Mouse (Mus musculus): ENCODE measurements around the gene Got1.
"Not testable (repeated sequence)": the region's sequence is repeated elsewhere in the genome, so short reads cannot be mapped to it uniquely, and the experiment has no call there.

Got1 gene

DNA sequence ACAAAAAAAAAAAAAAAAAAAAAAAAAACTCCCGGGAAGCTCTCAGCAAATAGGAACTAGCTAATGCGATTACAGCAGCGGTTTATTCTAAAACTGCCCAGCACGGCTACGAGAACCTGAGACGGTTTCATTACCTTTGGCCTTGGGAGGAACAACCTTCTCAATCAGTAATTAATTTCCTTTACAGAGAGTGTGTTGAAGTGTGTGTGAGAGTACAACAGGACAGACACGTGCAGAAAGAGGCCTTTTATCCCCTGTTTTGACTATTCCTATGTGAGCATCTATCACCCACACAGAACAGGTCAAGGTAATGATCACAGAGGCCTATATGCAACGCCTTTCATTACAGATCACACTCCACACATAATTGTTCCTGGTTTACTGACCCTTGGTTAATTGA is 3.0 kb downstream of the Got1 start:
- DNase-seq (ENCODE audit: low read depth), result no peak

DNA sequence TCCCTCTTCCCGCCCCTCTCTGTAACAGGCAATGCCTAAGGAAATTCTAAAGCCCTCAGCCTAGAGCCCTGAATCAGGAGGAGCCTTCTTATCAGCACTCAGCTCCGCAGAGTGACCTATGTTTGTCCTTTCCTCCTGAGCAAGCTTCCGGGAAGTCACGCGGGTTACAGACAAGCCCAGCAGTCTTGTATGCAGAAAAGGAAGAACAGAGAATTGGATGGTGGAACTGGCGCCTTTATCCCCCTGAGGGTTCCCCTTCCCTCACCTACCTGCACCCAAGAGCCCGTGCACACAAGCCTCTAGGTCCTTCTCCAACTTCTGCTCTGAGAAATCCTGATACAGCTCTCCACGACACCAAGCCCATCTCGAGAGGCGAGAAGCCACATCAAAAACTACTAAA is 4.0 kb downstream of the Got1 start:
- DNase-seq (ENCODE audit: low read depth), result no peak

DNA sequence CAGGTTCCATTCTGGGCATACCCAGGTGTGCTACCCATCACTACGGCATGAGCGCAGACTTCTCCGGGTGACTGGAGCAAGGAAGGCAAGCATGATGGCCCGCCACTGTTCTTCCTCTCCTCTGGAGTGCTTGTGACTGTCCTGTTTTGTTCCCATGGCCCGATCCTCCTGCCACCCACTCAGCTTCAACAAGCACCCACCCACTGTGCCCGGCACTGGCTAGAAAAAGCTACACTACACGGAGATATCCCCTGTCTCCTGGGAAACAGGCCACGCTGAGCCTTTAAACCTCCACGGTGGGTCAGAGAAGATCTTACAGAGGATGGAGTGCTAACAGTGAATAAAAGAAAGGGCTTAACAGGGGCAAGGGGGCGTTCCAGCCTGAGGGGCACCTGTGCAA is 5.2 kb downstream of the Got1 start:
- DNase-seq (ENCODE audit: low read depth), result no peak

DNA sequence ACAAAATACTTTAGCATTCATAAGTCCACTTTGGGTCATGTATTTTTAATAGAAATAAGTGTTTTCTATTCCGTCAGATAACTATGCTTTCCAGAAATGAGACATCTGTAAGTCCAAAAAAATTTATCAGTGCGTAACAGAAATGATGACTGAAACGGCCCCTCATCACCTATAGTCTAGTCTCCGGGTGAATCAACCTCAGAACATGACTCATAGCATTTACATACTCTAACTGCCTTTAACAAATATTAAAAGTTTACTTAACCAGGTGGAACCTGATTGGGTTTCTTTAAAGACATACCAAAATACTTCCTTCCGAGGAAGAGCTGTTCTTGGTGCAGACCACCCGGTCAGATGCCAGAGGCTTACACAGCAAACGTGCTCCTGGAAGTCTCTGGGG is 6.1 kb downstream of the Got1 start:
- no peak for DNase-seq (ENCODE audit: low read depth)

DNA sequence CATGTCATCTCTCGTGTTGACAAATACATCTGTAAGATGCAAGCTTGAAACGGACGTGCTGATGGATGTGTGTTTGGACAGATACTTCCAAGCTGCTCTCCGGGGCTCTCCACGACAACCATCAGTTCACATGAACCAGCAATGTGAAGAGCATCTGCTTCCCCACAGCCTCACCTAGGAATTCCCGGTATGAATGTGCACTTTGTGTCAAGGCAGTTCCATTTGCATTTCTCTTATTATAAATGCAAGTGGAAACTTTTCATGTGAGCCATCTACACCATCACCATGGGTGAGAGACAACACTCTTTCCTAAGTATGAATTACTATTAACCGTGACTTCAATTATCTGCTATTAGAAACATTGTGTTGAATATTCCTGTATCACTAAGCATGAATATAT is 6.6 kb downstream of the Got1 start:
- no peak for DNase-seq (ENCODE audit: low read depth)

DNA sequence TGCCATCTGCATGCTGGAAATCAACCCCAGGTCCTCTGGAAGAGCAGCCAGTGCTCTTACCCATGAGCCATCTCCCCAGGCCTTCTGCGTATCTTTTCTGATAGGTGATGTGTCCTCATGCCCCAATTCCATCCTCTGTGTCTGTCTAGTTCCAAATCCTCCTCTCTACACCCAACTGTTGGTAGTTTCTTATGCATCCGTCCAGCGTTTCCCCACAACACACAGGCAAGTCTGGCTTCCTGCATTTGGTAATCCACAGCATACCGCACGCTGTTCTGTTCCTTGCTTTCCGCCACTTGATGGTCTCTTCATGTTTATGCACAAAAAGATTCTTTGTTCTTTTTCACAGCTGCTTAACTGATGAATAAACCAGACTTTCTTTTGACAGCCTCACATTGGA is 7.1 kb downstream of the Got1 start:
- no peak for DNase-seq (ENCODE audit: low read depth)

DNA sequence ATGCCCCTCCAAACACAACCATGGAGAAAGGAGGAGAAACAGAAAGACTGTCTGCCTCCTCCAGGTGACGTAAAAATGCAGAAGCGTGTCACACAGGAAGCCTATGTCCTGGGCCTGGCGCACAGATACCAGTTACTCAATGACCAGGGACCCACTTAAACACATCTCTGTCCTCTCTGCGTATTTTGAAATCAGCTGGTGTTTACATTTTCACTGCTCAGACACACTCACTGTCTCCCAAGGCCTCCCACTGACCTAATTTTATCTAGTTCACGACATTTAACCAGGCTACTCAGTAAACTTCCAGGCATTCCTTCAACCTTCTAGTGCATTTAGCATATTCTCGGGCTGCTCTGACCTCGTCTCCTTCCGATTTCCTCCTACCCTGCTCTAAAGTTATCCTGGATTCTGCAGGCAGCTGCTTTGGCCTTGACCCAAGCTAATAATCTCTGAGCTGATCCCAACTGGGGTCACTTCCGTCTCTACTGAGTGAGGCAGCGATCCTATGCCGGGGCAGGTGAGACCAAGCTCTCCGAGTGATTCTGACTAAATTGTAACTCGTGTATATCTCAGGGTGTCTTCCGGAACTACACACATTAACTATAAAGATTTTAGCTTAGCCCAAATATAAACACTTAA is 7.9 kb downstream of the Got1 start:
- DNase-seq (ENCODE audit: low read depth), result no peak

DNA sequence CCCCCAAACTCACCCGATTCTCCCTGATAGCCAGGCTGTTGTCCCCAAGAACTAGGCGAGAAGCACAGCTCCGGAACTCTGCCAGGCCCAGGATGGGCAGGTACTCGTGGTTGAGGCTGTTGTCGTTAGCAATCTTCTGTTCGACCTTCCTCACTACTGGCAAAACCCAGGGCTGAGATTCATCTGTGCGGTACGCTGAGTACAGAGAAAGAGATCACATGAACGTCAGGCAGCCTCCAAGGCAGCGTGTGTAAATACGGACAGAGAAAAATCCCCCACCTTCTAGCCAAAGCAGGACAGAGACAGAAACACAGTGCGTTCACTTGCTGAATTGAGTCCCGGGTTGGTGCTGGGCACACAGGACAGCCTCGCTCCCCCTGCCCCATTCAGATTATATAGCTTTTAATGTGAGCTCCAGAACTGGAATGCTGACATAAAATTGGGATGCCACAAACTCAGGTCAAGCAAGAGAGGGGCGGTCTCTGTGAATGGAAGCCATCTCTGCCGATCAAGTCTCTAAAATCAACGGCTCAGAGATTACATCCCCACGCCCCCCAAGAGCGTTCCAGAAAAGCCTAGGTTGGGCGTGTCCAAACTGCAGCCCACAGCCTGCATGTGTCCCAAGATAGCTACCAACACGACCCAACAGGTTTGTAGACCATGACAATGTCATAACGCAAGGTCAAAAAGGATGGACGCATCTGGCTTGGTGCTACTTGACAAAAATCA is 8.6 kb downstream of the Got1 start:
- DNase-seq (ENCODE audit: low read depth), result no peak

DNA sequence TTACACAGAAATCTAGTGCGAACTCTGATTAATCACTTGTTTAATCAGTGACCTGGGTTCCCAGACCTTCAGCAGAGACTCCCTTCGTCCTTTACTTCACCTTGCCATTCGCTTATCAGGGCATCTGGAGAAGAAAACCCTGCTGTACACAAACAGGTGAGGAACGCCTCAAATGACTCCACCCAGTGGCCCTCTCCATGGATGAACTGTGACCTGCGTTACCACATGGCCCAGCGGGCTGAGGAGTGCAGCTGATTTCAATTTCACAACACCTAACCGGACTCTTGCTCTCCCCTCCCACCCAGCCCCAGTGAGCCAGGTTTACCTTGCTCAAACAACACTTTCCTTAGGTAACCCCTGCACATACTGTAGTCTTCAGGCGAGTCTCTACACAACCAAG is 10.5 kb downstream of the Got1 start:
- no peak for DNase-seq (ENCODE audit: low read depth)

DNA sequence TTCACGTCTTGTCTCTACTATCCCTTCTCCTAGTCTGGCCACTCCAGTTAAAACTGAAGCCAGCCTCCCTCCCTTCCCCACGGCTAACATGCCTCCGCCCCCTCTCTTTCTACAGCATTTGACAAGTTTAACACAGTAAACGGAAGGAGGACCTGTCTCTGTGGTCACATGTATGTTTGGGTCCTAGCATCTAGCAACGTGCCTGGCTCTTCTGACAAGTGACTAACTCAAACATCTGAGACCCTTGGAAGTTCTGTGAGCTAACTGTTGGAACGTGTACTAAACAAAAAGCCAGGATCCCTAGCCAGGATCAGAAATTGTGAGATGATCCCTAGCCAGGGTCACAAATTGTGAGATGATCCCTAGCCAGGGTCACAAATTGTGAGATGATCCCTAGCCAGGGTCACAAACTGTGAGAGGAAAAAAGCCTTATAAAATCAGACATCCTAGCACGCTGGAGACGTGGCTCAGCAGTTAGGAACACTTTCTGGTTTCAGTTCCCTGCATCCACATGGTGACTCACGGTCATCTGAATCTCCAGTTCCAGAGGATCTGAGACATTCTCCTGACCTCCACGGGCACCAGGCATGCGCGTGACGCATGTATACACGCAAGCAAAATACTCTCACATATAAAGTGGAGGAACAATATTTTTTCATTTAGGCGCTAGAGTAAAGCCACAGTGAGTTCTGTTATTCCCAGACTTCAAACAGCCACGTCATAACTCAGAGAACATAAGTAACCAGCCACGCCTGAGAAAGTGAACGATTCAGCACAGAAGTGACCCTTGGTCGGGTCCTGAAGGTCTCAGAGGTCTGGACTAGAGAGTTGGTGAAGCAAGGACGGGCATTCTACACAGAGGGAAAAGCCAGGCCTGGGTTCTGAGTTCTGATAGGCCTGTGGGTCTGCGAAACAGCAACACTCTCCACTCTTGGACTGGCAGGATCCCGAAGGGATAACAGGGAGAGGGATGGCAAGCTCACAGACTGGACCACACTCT is 12.5 kb downstream of the Got1 start:
- DNase-seq (ENCODE audit: low read depth), result peak; percentile 72

DNA sequence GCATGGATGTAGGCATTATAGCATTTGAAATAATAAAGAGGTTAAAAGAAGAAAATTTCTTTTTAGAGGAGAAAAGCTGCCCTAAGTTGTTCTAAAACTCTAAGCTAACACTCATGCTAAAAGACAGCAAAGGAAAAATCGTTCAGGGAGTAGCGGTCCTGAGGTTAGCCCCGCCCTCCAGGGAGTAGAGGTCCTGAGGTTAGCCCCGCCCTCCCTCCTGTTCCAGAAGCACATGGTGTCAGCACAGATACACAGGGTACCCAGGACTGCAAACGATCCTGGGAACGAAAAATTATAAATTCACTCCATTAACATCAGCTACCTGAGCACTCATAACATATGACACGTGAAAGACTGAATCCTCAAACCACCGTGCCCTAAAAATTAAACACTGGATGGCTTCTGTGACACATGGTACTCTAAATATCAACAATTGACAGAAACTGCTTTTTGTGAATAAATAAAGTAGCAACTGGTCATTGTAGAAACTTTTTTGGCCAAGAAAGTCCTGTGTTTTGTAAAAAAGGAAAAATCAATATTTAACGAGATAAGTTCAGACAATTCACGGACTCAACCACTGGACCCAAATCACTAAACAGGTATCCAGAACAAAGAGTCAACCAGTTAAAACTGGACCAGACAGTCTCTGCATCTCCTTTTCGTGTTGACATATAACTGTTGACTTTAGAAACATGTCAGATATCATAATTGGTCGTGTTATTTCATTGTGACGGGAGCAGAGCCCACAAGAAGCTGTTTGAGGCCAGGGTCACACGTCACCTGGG is 13.8 kb downstream of the Got1 start:
- no peak for DNase-seq (ENCODE audit: low read depth)

DNA sequence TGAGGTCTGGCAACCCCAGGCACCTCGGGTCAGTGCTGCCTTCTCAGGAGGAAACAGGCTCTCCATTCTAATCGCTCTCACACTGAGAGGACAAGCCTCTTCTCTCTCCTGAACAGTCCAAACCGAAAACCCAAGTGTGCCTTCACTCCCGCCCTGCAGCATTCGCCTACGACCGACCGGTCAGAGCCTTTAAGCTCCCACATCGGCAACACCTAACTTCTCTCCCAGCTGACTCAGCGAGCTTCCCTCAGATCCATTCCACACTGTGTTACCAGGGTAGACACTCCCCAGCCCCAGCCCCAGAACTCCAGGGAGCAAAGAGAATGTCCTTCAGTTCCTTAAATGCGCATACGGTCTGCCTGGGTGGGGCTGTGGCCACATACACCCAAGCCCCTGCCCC is 19.0 kb downstream of the Got1 start:
- DNase-seq (ENCODE audit: low read depth), result no peak

DNA sequence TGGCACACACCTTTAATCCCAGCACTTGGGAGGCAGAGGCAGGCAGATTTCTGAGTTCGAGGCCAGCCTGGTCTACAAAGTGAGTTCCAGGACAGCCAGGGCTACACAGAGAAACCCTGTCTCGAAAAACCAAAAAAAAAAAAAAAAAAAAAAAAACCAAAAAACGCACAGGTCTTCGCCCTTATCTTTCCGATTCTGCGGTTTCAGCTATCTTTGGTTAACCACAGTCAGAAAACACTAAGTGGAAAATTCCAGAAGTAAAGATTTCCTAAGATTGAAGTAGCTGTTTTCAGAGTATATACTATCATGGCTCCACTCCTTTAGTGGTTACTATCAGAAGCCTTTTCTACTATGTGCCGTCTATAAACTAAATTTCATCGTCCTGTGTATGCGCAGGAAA is 20.8 kb downstream of the Got1 start:
- DNase-seq (ENCODE audit: low read depth), result not testable (repeated sequence)

DNA sequence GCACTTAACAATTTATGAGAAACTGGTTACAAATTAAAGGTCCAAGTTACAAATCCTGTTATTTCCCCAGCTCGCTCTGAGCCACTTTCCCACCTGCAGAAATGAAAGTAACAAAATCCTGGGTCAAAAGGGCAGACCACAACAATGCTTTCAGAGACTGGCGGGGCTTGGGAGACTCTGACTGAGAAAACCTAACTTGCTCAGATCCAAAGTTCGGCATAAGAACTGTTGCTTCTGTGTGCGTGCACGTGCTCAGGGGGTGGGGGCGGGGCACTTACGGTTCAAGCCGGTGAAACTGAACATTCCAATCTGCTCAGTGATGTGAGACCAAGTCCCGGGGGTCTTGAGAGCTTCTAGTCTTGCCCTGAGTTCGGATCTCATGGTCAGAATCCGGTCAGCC is 21.8 kb downstream of the Got1 start:
- DNase-seq (ENCODE audit: low read depth), result no peak

DNA sequence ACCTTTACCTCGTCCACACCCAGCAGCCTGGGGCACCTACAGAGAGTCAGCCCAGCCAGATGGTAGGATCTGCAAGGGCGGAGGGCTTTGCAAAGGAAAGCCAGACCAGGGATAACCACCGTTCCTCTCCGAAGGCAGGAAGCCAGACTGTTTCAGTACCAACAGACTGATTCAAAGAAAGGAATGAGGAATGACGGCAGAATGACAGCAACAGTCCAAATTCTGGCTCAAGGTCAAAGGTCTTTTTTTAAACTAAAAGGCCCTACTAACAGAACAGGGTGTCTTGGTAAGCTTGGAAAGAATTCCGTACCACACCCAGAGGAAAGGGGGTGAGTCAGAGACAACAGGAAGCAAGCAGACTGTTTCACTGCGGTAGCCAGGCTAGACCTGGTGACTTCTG is 25.5 kb downstream of the Got1 start:
- DNase-seq (ENCODE audit: low read depth), result peak; percentile 84

DNA sequence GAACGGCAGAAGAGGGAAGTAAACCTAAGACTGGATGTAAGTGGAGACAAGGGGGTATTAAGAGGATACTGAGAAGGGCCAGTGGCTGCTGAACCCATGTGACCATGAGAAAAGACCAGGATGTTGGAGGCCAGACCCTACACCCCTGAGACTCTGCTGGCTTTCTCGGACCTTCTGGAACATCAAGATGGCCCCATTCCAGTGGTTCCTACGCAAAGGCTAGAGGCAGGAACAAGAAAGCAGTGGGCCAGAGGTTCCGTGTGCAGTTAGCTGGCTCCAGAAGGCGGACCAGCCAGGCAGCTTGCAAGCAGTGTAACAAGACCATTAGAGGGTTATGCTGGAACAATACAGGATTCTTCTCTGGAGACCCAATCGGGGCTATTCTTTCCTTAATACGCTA is 27.0 kb downstream of the Got1 start:
- no peak for DNase-seq (ENCODE audit: low read depth)

DNA sequence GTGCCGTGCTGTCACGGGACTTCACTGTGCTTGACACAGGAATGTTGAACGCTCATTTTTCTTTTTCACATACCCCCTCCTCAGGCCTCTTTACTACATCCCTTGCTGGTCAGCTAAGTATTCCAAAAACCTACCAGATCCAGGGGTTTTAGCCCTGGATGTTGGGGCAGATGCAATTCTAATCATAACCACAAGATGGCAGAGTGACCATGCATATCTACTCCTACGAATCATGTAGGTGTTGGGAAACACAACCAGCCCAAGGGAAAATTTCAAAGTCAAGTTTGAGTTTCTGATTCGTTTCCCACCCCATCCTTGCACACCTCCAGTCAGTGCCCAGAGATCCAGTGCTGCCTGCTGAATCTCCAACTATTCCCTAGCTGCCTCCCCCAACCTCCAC is 28.6 kb downstream of the Got1 start:
- DNase-seq (ENCODE audit: low read depth), result peak; percentile 92

DNA sequence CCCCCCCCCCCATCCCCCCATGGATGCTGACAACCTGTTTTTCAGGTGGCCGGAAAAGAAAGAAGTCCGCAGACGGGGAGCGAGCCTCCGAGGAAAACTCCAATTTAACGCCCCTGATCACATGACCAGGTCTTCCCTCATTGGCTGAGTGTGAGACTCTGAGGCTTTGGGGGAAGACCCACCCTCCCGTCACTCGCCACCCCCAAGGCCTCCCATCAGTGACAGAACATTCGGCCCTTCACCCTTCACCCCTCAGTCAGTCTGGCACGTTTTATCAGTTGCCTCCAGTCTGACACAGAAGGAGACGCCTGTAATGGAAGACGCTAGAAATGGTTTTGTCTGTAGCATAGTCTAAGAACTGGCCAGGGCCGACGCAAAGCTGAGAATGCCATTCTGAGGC is 29.5 kb downstream of the Got1 start:
- no peak for DNase-seq (ENCODE audit: low read depth)

DNA sequence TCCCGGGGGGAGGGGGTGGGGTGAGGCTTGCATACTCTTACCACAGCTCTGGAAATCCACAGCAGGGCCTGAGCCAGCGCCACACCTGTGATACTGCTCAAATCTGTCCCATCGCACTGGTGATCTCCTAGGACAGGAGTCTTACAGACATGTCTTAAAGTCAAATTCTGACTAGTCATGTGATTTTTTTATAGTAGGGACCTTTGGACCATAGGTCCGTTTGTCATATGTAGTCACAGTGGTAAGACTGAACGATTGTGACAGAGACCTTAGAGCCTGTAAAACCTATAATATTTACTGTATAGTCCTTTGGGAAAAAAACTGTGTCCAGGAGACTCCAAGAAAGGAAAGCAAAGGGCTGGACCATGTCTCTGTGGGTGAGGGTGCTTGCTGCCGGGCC is 30.5 kb downstream of the Got1 start:
- DNase-seq (ENCODE audit: low read depth), result no peak

DNA sequence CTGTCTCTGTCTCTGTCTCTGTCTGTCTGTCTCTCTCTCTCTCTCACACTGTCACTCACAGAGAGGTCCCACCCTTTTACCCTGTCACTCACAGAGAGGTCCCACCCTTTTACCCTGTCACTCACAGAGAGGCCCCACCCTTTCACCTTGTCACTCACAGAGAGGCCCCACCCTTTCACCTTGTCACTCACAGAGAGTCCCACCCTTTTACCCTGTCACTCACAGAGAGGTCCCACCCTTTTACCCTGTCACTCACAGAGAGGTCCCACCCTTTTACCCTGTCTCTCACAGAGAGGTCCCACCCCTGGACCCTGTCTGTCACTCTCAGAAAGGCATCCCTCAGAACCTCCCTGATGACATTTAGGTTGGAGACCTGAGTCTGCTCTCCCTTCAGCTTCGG is 31.1 kb downstream of the Got1 start:
- DNase-seq (ENCODE audit: low read depth), result not testable (repeated sequence)

DNA sequence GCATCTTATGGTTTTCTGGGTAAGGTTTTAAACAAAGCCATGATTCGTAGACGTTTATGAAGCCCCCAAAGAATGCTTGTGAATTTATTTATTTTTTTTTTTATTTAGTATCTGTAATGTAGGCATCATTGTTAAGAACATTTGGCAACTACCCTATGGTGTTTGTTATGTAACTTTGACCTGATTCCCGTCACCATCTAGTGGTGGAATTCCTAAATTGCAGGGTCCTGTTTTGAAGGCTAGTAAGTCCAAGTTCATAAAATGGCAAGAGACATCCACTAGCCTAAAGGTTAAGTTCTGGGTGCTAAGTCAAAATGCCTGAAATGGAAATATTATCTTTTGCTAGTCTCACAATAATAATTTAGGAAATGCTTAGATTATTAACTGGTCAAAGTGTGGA is 37.0 kb downstream of the Got1 start:
- DNase-seq (ENCODE audit: low read depth), result peak; percentile 77

DNA sequence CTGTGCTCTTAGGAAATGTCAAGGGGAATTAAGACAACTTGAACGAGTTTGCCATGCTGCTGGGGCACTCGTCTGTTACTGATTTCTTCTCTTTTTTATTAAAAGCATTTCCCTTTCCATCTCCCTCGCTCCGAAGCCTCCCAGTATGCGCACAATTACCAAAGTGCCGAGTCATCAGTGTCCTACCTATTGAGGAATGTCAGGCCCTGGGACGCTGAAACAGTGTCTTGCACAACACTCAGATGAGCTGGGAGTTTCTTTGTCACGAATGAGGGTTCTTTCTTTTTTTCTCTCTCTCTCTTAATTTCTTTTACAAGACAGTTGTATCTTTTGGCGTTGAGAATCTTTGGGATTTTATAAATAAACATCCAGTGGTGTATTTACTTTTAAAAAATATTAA is 43.9 kb downstream of the Got1 start:
- peak; percentile 42 for DNase-seq (ENCODE audit: low read depth)
